Mouse (Mus musculus) myocyte (in vitro differentiated cells): Measurements from ENCODE around the gene A130010J15Rik. TPM values are rescaled to one million over a fixed set of nuclear protein-coding genes. Genes with fewer than 3 reads are reported as not detected.

Experiments
- H3K27me3 ChIP-seq: one replicate; pipeline ENCODE4 v1.6.1; 2011; ENCODE audit not compliant: control insufficient read depth, insufficient read depth, insufficient read length
- H3K36me3 ChIP-seq: one replicate; pipeline ENCODE4 v1.6.1; 2011; ENCODE audit not compliant: control insufficient read depth, insufficient read depth
- H3K4me2 ChIP-seq: one replicate; pipeline ENCODE4 v1.6.1; 2011; ENCODE audit warnings: low read depth, control low read depth
- H3K4me3 ChIP-seq: one replicate; pipeline ENCODE4 v1.5.1; 2011; ENCODE audit warnings: mild to moderate bottlenecking, control low read depth, moderate library complexity
- H3K79me2 ChIP-seq: one replicate; pipeline ENCODE4 v1.6.1; 2011; ENCODE audit not compliant: control insufficient read depth, insufficient read depth
- H3ac ChIP-seq: one replicate; pipeline ENCODE4 v1.6.1; 2011; ENCODE audit not compliant: control insufficient read depth, insufficient read length
- CEBPB ChIP-seq: IDR thresholded peaks from 2 replicates; pipeline ENCODE4 v1.6.1; 2011; ENCODE audit warnings: mild to moderate bottlenecking, moderate library complexity; ENCODE audit not compliant: poor library complexity, insufficient read depth, severe bottlenecking
- E2F4 ChIP-seq: IDR thresholded peaks from one replicate; pipeline ENCODE4 v1.6.1; 2011; ENCODE audit warnings: mild to moderate bottlenecking, control low read depth, moderate library complexity; ENCODE audit not compliant: insufficient read depth
- MAX ChIP-seq: IDR thresholded peaks from one replicate; pipeline ENCODE4 v1.6.1; 2011; ENCODE audit warnings: low read depth, mild to moderate bottlenecking, control low read depth
- MYOD1 ChIP-seq, 3 experiments: IDR thresholded peaks; one replicate each; pipeline ENCODE4 v1.6.1; 2011; ENCODE audit warnings: control low read depth in 2 of 3, low read depth in 2 of 3, mild to moderate bottlenecking in 2 of 3, moderate library complexity in 1 of 3; ENCODE audit not compliant: insufficient read length in 2 of 3, control insufficient read depth in 1 of 3
- MYOG ChIP-seq, 3 experiments: IDR thresholded peaks; one replicate each; pipeline ENCODE4 v1.6.1; 2011; ENCODE audit warnings: control low read depth in 2 of 3, low read depth in 2 of 3, mild to moderate bottlenecking in 2 of 3; ENCODE audit not compliant: insufficient read length in 2 of 3, control insufficient read depth in 1 of 3, insufficient read depth in 1 of 3
- POLR2A ChIP-seq: IDR thresholded peaks from one replicate; pipeline ENCODE4 v1.6.1; 2011; ENCODE audit warnings: low read depth, mild to moderate bottlenecking, control low read depth, moderate library complexity; ENCODE audit not compliant: insufficient read length
- POLR2AphosphoS2 ChIP-seq: IDR thresholded peaks from one replicate; pipeline ENCODE4 v1.6.1; 2011; ENCODE audit warnings: low read depth, control low read depth; ENCODE audit not compliant: insufficient read length
- REST ChIP-seq: IDR thresholded peaks from one replicate; pipeline ENCODE4 v1.6.1; 2011; ENCODE audit warnings: mild to moderate bottlenecking, control low read depth, moderate library complexity; ENCODE audit not compliant: insufficient read depth, insufficient read length
- SRF ChIP-seq: IDR thresholded peaks from one replicate; pipeline ENCODE4 v1.6.1; 2011; ENCODE audit warnings: low read depth; ENCODE audit not compliant: control insufficient read depth, insufficient read length
- TCF12 ChIP-seq: IDR thresholded peaks from one replicate; pipeline ENCODE4 v1.6.1; 2011; ENCODE audit warnings: mild to moderate bottlenecking, control low read depth; ENCODE audit not compliant: poor library complexity, insufficient read depth, severe bottlenecking
- TCF3 ChIP-seq: IDR thresholded peaks from one replicate; pipeline ENCODE4 v1.6.1; 2011; ENCODE audit warnings: low read depth, control low read depth; ENCODE audit not compliant: insufficient read length
- USF1 ChIP-seq: IDR thresholded peaks from one replicate; pipeline ENCODE4 v1.6.1; 2011; ENCODE audit warnings: low read depth, mild to moderate bottlenecking, control low read depth, moderate library complexity
- polyA plus RNA-seq: library from polyadenylated mRNA; unstranded; fragments of >200 nt; fragmentation: generic; extraction: Trizol; gene quantifications from one replicate; pipeline ENCODE4 v1.2.1, GENCODE M21; 2012; ENCODE audit warnings: missing spikeins

Gene A130010J15Rik
- polyA plus RNA-seq, 1 experiment, result 5.1 TPM

- no peak for TF ChIP-seq MAX
- TF ChIP-seq TCF3, result no peak
- peak; percentile 21 for TF ChIP-seq POLR2A
- TF ChIP-seq MYOG (IDR thresholded peaks at IDR 0.05; ENCODE audit: control insufficient read depth in 1 of 3, insufficient read depth in 1 of 3, insufficient read length in 2 of 3, low read depth in 2 of 3), result no peak
- no peak for TF ChIP-seq POLR2AphosphoS2
- TF ChIP-seq REST, result no peak
- peak; percentile 77; the same call in 1 of the 2 replicates for TF ChIP-seq CEBPB
- no peak for TF ChIP-seq E2F4
- no peak for TF ChIP-seq SRF
- TF ChIP-seq TCF12, result no peak
- TF ChIP-seq MYOD1 (IDR thresholded peaks at IDR 0.05; ENCODE audit: control insufficient read depth in 1 of 3, insufficient read length in 2 of 3, low read depth in 2 of 3), result no peak
- TF ChIP-seq USF1, result no peak
- no peak overlapping the region for H3K4me3 ChIP-seq
- no peaks in the 10 kb centered on the region for H3K79me2 ChIP-seq
- no peak overlapping the region for H3ac ChIP-seq
- no peaks in the 10 kb centered on the region for H3K27me3 ChIP-seq
- no peaks in the 10 kb centered on the region for H3K36me3 ChIP-seq
- no peak overlapping the region for H3K4me2 ChIP-seq
These were observed 27.4 kb downstream of the A130010J15Rik start for GRCm38 (mm10) chr1:193195169-193195810.

GRCm38 (mm10) chr1:193197494-193198205, 29.8 kb downstream of the A130010J15Rik start:
- Histone ChIP-seq H3K4me2 (peak overlapping the region; percentile 61), H3K36me3 (no peaks in the 10 kb centered on the region), H3K4me3 (peak overlapping the region; percentile 3), H3ac (no peak overlapping the region), H3K27me3 (no peaks in the 10 kb centered on the region), H3K79me2 (no peaks in the 10 kb centered on the region)
- TF ChIP-seq MAX, result no peak
- TF ChIP-seq REST, result no peak
- TF ChIP-seq MYOD1 (IDR thresholded peaks at IDR 0.05; ENCODE audit: control insufficient read depth in 1 of 3, insufficient read length in 2 of 3, low read depth in 2 of 3), result peak; percentile 38 to 94 (median 93)
- peak; percentile 75 for TF ChIP-seq TCF12
- no peak for TF ChIP-seq E2F4
- TF ChIP-seq POLR2AphosphoS2, result no peak
- TF ChIP-seq CEBPB, result no peak
- peak; percentile 81 to 93 (median 87) for TF ChIP-seq MYOG (IDR thresholded peaks at IDR 0.05; ENCODE audit: control insufficient read depth in 1 of 3, insufficient read depth in 1 of 3, insufficient read length in 2 of 3, low read depth in 2 of 3)
- TF ChIP-seq TCF3, result peak; percentile 23
- no peak for TF ChIP-seq SRF
- no peak for TF ChIP-seq POLR2A
- TF ChIP-seq USF1, result no peak

GRCm38 (mm10) chr1:193198312-193198711, 30.5 kb downstream of the A130010J15Rik start:
- peak overlapping the region; percentile 3 for H3K4me3 ChIP-seq
- H3K36me3 ChIP-seq, result no peaks in the 10 kb centered on the region

GRCm38 (mm10) chr1:193200640-193201382, 33.0 kb downstream of the A130010J15Rik start:
- no peak overlapping the region for H3K4me3 ChIP-seq
- no peak overlapping the region for H3K4me2 ChIP-seq
- H3K36me3 ChIP-seq, result no peaks in the 10 kb centered on the region
- H3ac ChIP-seq, result no peak overlapping the region
- no peaks in the 10 kb centered on the region for H3K79me2 ChIP-seq
- H3K27me3 ChIP-seq, result no peaks in the 10 kb centered on the region
- TF ChIP-seq POLR2A (no peak), REST (no peak), MYOD1 (IDR thresholded peaks at IDR 0.05; ENCODE audit: control insufficient read depth in 1 of 3, insufficient read length in 2 of 3, low read depth in 2 of 3) (no peak), TCF3 (no peak), TCF12 (no peak), USF1 (no peak), MAX (no peak), E2F4 (no peak), POLR2AphosphoS2 (no peak), CEBPB (no peak), SRF (no peak), MYOG (IDR thresholded peaks at IDR 0.05; ENCODE audit: control insufficient read depth in 1 of 3, insufficient read depth in 1 of 3, insufficient read length in 2 of 3, low read depth in 2 of 3) (no peak)

More at GRCm38 (mm10) chr1:193198312-193198711, 30.5 kb downstream of the A130010J15Rik start:
- Histone ChIP-seq H3K79me2 (no peaks in the 10 kb centered on the region), H3K27me3 (no peaks in the 10 kb centered on the region), H3K4me2 (peak overlapping the region; percentile 61), H3ac (no peak overlapping the region)
- no peak for TF ChIP-seq REST
- no peak for TF ChIP-seq MYOG (IDR thresholded peaks at IDR 0.05; ENCODE audit: control insufficient read depth in 1 of 3, insufficient read depth in 1 of 3, insufficient read length in 2 of 3, low read depth in 2 of 3)
- TF ChIP-seq E2F4, result no peak
- TF ChIP-seq POLR2A, result no peak
- no peak for TF ChIP-seq SRF
- TF ChIP-seq CEBPB, result no peak
- no peak for TF ChIP-seq TCF12
- TF ChIP-seq MYOD1 (IDR thresholded peaks at IDR 0.05; ENCODE audit: control insufficient read depth in 1 of 3, insufficient read length in 2 of 3, low read depth in 2 of 3), result no peak
- TF ChIP-seq MAX, result no peak
- no peak for TF ChIP-seq TCF3
- no peak for TF ChIP-seq USF1
- TF ChIP-seq POLR2AphosphoS2, result no peak
